Mouse (Mus musculus) right cerebral cortex, postnatal 25 days (tissue): Measurements from ENCODE around the gene Nup93.

Experiments used
- DNase-seq: peaks from one replicate; pipeline ENCODE4 v3.0.0; 2022

The Nup93 gene

DNA sequence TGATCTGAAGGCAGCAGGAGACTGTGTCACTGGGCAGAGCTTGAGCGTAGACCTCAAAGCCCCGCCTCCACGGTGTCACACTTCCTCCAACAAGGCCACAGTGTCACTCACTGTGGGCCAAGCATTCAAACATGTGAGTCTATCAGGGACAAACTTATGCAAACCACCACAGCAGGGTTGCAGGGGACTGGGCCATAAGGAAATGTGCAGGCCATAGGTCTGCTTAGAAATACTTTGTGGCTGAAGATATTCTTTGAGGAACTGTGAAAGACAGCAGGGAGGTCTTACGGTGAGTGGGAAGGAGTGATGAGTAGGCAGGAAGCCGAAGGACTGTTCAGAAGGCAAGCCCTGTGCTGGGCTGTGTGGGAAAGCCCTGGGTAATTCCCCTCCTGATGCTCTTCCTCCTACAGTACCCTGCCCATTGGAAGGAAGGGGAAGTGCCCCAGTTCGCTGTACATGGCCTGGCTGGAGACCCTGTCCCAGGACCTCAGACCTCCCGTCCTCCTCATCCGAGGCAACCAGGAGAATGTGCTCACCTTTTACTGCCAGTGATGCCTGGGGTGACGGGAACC, 151.1 kb downstream of the Nup93 start:
- DNase-seq = no peak
